Mouse (Mus musculus) heart, adult 8-10 months (tissue): ENCODE data around the gene Gpr153. TPM values are rescaled to one million over a fixed set of nuclear protein-coding genes. Genes with fewer than 3 reads are reported as not detected.
A peak's percentile ranks its signal among the peaks of the same experiment; 100 is the strongest.

Experiments used
- DNase-seq: peaks from one replicate; pipeline ENCODE4 v3.0.0; 2022; ENCODE audit warnings: low spot score
- total RNA-seq, 4 experiments: library from RNA; stranded (reverse); gene quantifications; 2 replicates each; pipeline ENCODE4 v1.2.4; 2022

Gpr153 gene
- total RNA-seq, 4 experiments from 2014 or later = 5.6 to 11.9 (median 9.8) TPM

- no peak for DNase-seq
Measured at GRCm38 (mm10) chr4:152287317-152288120, 13.5 kb downstream of the Gpr153 start.

- no peak for DNase-seq
Measured at GRCm38 (mm10) chr4:152288398-152288945, 14.4 kb downstream of the Gpr153 start.

GRCm38 (mm10) chr4:152290385-152290784 lies 16.4 kb downstream of the Gpr153 start:
- DNase-seq = no peak

GRCm38 (mm10) chr4:152290991-152291390 lies 17.0 kb downstream of the Gpr153 start:
- DNase-seq = no peak

GRCm38 (mm10) chr4:152291562-152291961 lies 17.5 kb downstream of the Gpr153 start, which contains the start of gene Hes3:
Hes3 (minus strand) TSS chr4:152291662.
- no peak for DNase-seq

- DNase-seq = no peak
Measured at GRCm38 (mm10) chr4:152292102-152292765, 18.2 kb downstream of the Gpr153 start.

GRCm38 (mm10) chr4:152294188-152294929 lies 20.3 kb downstream of the Gpr153 start:
- no peak for DNase-seq

- DNase-seq = no peak
Measured at GRCm38 (mm10) chr4:152295916-152296315, 21.9 kb downstream of the Gpr153 start.

GRCm38 (mm10) chr4:152296371-152296770 lies 22.3 kb downstream of the Gpr153 start:
- DNase-seq = no peak

- peak; percentile 96 for DNase-seq
Measured at GRCm38 (mm10) chr4:152296874-152297861, 23.1 kb downstream of the Gpr153 start, which contains the start of gene Icmt. Icmt (plus strand) TSS chr4:152297227.

GRCm38 (mm10) chr4:152298836-152299235 lies 24.8 kb downstream of the Gpr153 start:
- DNase-seq = no peak

GRCm38 (mm10) chr4:152300375-152300774 lies 26.3 kb downstream of the Gpr153 start:
- DNase-seq = no peak

- no peak for DNase-seq
Measured at GRCm38 (mm10) chr4:152302012-152302411, 28.0 kb downstream of the Gpr153 start.

GRCm38 (mm10) chr4:152303172-152303571 lies 29.1 kb downstream of the Gpr153 start:
- no peak for DNase-seq

- DNase-seq = no peak
Measured at GRCm38 (mm10) chr4:152304685-152305084, 30.7 kb downstream of the Gpr153 start.

GRCm38 (mm10) chr4:152305991-152306390 lies 32.0 kb downstream of the Gpr153 start:
- no peak for DNase-seq

- no peak for DNase-seq
Measured at GRCm38 (mm10) chr4:152307542-152307941, 33.5 kb downstream of the Gpr153 start.

GRCm38 (mm10) chr4:152312186-152312585 lies 38.2 kb downstream of the Gpr153 start:
- DNase-seq = no peak

- DNase-seq = no peak
Measured at GRCm38 (mm10) chr4:152313211-152313632, 39.2 kb downstream of the Gpr153 start.

- DNase-seq = no peak
Measured at GRCm38 (mm10) chr4:152313934-152314333, 39.9 kb downstream of the Gpr153 start.
